Mouse (Mus musculus) midbrain, embryonic 10.5 days (tissue): Measurements from ENCODE around the gene Myl12a. TPM values are rescaled to one million over a fixed set of nuclear protein-coding genes. Genes with fewer than 3 reads are reported as not detected.

Experiments used
- DNase-seq: peaks from one replicate; pipeline ENCODE4 v3.0.0-alpha.2; 2017; ENCODE audit warnings: low spot score
- H3K27ac ChIP-seq: fragments of 300-500 bp; sonication (generic); replicated peaks from 2 replicates; pipeline ENCODE4 v1.5.1; 2016; ENCODE audit warnings: mild to moderate bottlenecking
- H3K27me3 ChIP-seq: fragments of 300-500 bp; sonication (generic); 2 replicates; pipeline ENCODE4 v1.6.1; 2016; ENCODE audit warnings: low read depth, mild to moderate bottlenecking; ENCODE audit not compliant: poor library complexity, severe bottlenecking
- H3K36me3 ChIP-seq: fragments of 300-500 bp; sonication (generic); 2 replicates; pipeline ENCODE4 v1.6.1; 2016; ENCODE audit warnings: mild to moderate bottlenecking, moderate library complexity
- H3K4me1 ChIP-seq: fragments of 300-500 bp; sonication (generic); 2 replicates; pipeline ENCODE4 v1.6.1; 2016
- H3K4me3 ChIP-seq: fragments of 300-500 bp; sonication (generic); 2 replicates; pipeline ENCODE4 v1.5.1; 2016; ENCODE audit warnings: mild to moderate bottlenecking, moderate library complexity
- H3K9me3 ChIP-seq: fragments of 300-500 bp; sonication (generic); replicated peaks from 2 replicates; pipeline ENCODE4 v1.6.1; 2016; ENCODE audit warnings: mild to moderate bottlenecking
- WGBS: fragments of 180-500 bp; shearing (Covaris S2); methylation state at CpG from one replicate; pipeline ENCODE4 v1.1.7; 2016; 5-methylcytosine and 5-hydroxymethylcytosine counted together
- polyA plus RNA-seq: library from polyadenylated mRNA; unstranded; fragments of >200 nt; fragmentation: Nextera tagmentation; extraction: Ambion mirVana; gene quantifications from 2 replicates; pipeline ENCODE4 v1.2.1, GENCODE M21; 2016

Gene Myl12a
- polyA plus RNA-seq, 1 experiment from 2014 or later: 403 TPM

DNA sequence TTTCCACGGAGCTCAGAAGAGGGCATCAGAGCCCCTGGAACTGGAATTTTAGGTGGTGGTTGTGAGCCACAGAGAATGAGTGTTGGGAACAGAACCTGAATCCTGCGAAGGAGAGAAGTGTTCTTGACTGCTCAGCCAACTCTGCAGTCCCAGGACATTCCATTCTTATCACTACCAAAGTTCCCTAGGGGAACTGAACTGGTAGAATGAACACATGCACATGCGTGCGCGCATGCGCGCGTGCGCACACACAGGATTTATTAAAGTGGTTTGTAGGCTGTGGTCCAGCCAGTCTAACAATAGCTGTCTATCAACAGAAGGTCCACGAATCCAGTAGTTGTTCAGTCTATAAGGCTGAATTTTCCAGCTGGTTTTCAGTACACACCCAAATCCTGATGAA lies 21.4 kb upstream of the Myl12a start:
- Histone ChIP-seq H3K27ac (no peak overlapping the region), H3K36me3 (no peaks in the 10 kb centered on the region), H3K4me3 (no peak overlapping the region), H3K4me1 (peaks cover 12% of the 10 kb centered on the region), H3K27me3 (no peaks in the 10 kb centered on the region), H3K9me3 (no peaks in the 10 kb centered on the region)
- no peak for DNase-seq
- WGBS: 94% methylated on average over 10 of the region's 10 CpGs

DNA sequence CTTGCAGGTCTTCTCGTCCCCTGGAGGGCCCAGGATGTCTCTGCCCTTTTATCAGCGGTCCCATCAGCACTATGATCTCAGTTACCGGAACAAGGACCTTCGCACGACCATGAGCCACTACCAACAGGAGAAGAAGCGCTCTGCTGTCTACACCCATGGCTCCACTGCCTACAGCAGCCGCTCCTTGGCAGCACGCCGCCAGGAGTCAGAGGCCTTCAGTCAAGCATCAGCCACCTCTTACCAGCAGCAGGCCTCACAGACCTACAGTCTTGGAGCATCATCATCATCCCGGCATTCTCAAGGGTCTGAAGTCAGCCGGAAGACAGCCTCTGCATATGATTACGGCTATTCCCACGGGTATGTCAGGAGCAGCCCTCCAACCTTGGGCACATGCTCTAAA lies 20.2 kb upstream of the Myl12a start:
- WGBS: 93% methylated on average over 13 of the region's 13 CpGs
- Histone ChIP-seq H3K9me3 (no peaks in the 10 kb centered on the region), H3K27me3 (no peaks in the 10 kb centered on the region), H3K4me3 (no peak overlapping the region), H3K27ac (no peak overlapping the region), H3K36me3 (no peaks in the 10 kb centered on the region), H3K4me1 (peaks cover 14% of the 10 kb centered on the region)
- no peak for DNase-seq

DNA sequence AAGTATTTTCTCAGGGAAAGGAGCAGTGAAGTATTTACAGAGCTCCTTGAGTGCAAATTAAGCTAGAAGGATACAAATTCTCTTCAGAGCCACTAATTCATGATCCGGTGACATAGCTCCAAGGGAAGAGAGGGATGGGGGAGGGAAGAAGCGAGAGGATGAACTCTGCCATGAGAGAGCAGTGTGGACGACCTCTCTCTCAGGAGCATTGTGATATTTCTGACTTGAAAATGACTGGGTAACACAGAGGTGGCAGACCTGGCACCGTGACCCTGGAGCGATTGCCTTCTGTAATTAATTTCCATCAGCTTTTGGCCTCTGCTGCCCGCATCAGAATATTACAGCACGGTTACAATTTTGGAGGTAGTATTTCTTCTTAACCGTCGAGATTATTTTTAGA lies 17.2 kb upstream of the Myl12a start:
- WGBS: 69% methylated on average over 9 of the region's 9 CpGs
- H3K27ac ChIP-seq: no peak overlapping the region

DNA sequence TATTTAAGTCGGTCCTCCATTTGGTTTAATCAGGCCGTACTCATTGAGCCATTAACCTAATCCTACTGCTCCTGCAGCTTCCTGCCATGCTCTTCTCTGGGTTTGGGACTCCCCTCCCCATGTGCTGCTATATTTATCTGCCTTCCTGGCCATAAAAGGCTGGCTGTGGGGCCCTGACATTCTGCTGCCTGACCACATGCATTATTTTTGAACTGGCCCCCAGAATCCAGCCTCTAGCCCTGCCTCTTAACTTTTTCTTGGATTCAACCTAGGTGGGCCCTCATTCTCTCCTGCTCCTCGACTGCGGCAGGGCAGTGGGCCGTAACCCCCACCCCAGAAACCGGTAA lies 16.6 kb upstream of the Myl12a start:
- H3K36me3 ChIP-seq: no peaks in the 10 kb centered on the region
- H3K27ac ChIP-seq: peak overlapping the region; percentile 43; the same call in 1 of the 2 replicates
- no peaks in the 10 kb centered on the region for H3K27me3 ChIP-seq
- peaks cover 22% of the 10 kb centered on the region for H3K4me1 ChIP-seq
- no peak overlapping the region for H3K4me3 ChIP-seq
- no peaks in the 10 kb centered on the region for H3K9me3 ChIP-seq
- WGBS: 33% methylated on average over 6 of the region's 6 CpGs
- DNase-seq: no peak

More for the DNA sequence above, 17.2 kb upstream of the Myl12a start:
- Histone ChIP-seq H3K27me3 (no peaks in the 10 kb centered on the region), H3K4me3 (no peak overlapping the region), H3K36me3 (no peaks in the 10 kb centered on the region), H3K4me1 (peaks cover 18% of the 10 kb centered on the region), H3K9me3 (no peaks in the 10 kb centered on the region)
- DNase-seq: no peak

DNA sequence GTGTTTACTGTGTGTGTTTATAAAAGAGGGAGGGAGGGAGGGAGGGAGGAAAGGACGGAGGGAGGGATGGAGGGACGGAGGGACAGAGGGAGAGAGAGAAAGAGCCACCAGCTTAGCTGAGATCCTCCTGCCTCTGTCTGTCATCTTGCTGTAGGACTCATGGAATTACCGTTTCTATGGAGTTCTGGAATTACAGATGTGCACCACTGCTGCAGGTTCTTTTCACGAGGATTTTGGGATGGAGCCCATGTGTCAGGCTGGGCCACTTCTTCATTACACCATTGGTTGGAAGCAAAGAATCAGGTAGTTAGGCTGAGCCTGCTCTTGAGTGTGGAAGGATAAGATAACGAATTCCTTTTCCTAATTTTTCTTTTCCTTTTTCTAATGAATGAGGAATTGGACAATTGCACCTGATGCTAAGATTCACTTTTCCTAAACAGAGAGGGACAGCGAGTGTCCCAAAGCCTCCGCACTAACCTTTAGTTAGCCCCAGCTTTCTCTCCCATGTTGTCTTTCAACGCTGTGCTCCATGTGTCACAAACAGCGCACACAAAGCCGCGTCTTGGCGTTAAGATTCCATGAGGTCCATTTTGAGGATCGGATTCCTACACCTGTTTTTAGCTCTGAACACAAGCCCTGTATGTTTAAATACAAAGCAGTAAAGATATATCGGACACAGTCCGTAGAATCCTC lies 16.1 kb upstream of the Myl12a start:
- Histone ChIP-seq H3K4me1 (peaks cover 22% of the 10 kb centered on the region), H3K36me3 (no peaks in the 10 kb centered on the region), H3K27ac (no peak overlapping the region), H3K9me3 (no peaks in the 10 kb centered on the region), H3K4me3 (no peak overlapping the region), H3K27me3 (no peaks in the 10 kb centered on the region)
- WGBS: 85% methylated on average over 15 of the region's 15 CpGs
- DNase-seq: no peak

DNA sequence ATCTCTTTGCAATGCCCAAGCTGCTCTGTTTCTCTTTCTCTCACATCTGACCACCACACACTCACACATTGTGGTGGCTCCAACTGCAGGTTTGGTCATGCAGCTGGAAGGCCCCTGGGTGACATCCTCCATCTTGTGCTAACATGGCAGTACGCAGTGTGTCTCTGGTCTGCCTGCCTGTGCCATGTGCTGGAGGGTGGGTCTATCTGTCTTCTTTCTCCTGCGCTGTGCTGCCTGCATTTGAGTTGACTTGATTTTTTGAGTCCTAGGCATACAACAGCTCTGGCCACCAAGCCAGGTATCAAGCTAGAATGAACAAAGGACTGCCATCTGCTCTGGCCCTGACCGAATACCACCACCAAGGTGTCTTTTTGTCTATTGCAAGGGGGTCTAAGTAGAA lies 15.5 kb upstream of the Myl12a start:
- Histone ChIP-seq H3K27me3 (no peaks in the 10 kb centered on the region), H3K4me3 (no peak overlapping the region), H3K36me3 (no peaks in the 10 kb centered on the region), H3K9me3 (no peaks in the 10 kb centered on the region), H3K27ac (no peak overlapping the region), H3K4me1 (peaks cover 22% of the 10 kb centered on the region)
- 97% methylated on average over 3 of the region's 3 CpGs for WGBS
- DNase-seq: no peak

DNA sequence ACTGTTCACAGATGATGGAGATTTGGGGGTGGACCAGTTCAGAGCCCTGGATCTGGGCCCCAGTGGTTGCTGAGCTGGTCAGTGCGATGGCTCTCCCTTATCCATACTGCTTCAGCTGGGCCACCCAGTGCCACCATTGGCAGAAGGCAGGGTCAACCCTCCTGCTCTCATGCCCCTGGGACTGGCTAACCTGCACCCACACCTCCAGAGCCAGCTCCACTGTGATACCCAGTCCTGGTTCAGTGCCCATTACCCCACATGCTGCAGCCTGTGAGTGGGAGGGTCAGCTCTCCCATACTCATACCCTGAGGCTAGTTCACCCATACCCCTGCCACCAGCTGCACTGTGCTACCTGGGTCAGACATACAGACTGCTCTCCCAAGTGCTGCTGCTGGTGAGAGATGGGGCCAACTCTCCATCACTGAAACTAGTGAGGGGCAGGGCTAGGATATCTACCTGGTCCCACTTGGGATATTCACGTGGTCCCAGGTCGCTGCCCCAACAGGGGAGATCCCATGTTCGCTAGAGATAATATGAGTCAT lies 14.8 kb upstream of the Myl12a start:
- no peak overlapping the region for H3K27ac ChIP-seq
- peaks cover 20% of the 10 kb centered on the region for H3K4me1 ChIP-seq
- H3K4me3 ChIP-seq: no peak overlapping the region
- no peaks in the 10 kb centered on the region for H3K9me3 ChIP-seq
- no peak for DNase-seq
- WGBS: 92% methylated on average over 4 of the region's 4 CpGs
- H3K36me3 ChIP-seq: no peaks in the 10 kb centered on the region
- H3K27me3 ChIP-seq: no peaks in the 10 kb centered on the region

DNA sequence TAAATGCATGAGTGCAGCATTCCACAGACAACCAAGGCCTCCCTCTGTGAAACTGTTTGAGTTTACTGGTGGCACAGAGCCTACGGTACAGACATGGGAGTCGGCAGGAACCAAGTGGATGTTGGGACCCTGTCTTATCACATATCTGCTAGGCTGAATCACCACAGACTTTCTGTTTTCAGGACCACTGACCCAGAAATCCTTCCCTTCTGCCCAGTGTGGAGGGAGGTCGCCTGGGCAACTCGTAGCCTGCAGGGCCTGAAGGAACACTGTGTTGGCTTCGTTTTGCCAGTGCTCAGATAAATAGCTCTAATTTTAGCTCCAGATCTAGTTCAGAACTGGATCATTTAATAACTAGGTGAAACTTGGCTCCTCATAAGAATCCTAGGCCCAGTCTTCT lies 12.2 kb upstream of the Myl12a start:
- Histone ChIP-seq H3K27ac (0 out of 2 replicates have a peak overlapping the region, but pooled peaks have one; percentile 17), H3K9me3 (no peaks in the 10 kb centered on the region), H3K27me3 (no peaks in the 10 kb centered on the region), H3K4me3 (no peak overlapping the region), H3K36me3 (no peaks in the 10 kb centered on the region), H3K4me1 (peaks cover 18% of the 10 kb centered on the region)
- DNase-seq: no peak
- WGBS: 43% methylated on average over 5 of the region's 5 CpGs

DNA sequence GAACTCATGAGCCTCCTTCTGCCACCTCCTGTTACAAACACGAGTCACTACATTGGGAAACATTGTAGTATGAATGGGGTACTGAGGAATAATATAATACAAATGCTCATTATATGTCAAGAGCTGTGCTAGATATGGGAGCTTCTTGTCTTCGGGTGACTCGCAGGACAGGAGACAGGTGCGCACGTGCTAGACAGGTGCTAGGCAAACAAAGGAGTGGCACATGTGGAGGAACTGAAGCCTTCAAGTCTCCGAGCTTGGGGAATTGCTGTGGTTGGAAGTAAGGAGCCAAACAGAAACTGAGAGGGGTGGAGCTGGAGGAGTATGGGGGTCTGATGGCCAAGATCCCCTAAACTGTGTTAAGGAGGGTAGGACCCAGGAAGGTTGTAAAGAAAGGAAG lies 10.4 kb upstream of the Myl12a start:
- Histone ChIP-seq H3K4me1 (peaks cover 8% of the 10 kb centered on the region), H3K27me3 (no peaks in the 10 kb centered on the region), H3K4me3 (no peak overlapping the region), H3K36me3 (no peaks in the 10 kb centered on the region), H3K9me3 (no peaks in the 10 kb centered on the region), H3K27ac (no peak overlapping the region)
- 93% methylated on average over 6 of the region's 6 CpGs for WGBS
- no peak for DNase-seq

DNA sequence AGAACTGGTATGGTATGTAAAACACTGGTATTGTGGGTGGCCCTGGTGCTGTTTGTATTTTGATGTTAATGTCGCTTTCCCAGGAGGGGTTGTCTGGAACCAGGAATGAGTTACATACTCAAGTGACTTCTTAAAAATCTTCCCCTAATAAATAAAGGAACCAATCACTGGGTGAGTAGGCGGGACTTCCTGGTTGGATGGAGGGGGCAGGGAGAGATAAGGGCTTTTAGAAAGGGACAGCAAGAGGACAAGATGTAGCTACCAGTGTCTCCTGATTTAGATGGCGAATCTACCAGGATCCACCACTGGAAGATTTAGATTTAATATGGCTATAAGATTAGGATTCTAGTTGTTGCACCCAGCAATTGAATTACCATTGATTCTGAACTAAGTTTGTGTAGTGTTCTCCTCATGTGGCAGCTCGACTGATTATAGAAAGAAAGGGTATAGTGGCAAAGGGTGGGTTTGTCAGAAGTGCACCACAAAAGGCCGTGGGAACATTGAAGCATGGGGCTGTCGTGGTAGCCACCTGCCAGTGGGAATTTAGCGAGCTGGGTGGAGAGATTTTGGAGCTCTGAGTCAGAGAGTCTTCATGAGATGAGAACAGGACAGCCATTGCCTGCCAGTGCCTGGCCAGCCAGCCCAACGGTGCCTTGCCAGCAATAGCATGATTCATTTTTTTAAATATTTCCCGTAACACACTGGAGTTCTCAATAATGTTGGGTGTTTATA lies 9.4 kb upstream of the Myl12a start:
- Histone ChIP-seq H3K9me3 (no peaks in the 10 kb centered on the region), H3K27me3 (no peaks in the 10 kb centered on the region), H3K36me3 (no peaks in the 10 kb centered on the region), H3K4me1 (peaks cover 8% of the 10 kb centered on the region), H3K27ac (no peak overlapping the region), H3K4me3 (no peak overlapping the region)
- WGBS: 89% methylated on average over 9 of the region's 9 CpGs
- no peak for DNase-seq

DNA sequence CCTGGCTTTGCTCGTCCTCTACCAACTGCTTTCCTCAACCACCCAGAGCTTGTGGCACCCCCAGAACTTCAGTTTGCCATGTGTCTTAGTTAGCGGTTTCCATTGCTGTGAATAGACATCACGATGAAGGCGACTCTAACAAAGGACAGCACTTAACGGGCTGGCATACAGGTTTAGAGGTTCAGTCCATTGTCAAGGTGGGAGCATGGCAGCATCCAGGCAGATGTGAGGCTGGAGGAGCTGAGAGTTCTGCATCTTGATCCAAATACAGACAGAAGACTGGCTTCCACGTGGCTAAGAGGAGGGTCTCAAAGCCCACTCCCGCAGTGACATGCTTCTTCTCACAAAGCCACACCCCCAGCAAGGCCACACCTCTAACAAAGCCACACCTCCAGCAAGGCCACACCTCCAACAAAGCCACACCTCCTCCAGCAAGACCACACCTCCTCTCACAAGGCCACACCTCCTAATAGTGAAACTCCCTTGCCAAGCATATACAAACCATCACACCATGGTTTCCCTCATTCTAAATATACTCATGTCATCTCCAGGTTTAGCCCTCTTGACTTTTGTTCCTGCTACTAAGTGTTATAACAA lies 8.1 kb upstream of the Myl12a start:
- 54% methylated on average over 7 of the region's 7 CpGs for WGBS
- DNase-seq: no peak

DNA sequence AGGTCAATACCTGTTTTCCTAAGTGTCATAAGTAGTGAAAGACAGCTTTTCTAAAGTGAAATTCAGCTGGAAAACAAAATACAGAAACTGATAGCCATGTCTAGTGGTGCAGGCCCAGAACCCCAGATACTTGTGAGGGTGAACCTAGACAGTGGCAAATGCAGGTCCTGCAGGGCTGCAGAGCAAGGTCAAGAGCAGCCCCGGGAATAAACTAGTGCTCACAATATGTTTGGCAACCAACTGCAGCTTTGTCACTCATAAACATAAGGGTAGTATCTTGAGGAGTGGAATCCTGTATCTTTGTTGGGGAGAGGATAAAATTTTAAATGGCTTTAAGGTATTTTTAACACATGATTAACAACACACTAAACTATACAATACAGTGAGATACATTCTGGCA lies 7.1 kb upstream of the Myl12a start:
- peaks cover 3% of the 10 kb centered on the region for H3K4me1 ChIP-seq
- no peak for DNase-seq
- H3K27ac ChIP-seq: no peak overlapping the region
- H3K36me3 ChIP-seq: no peaks in the 10 kb centered on the region
- H3K4me3 ChIP-seq: no peak overlapping the region
- no peaks in the 10 kb centered on the region for H3K27me3 ChIP-seq
- 82% methylated on average over 1 of the region's 1 CpGs for WGBS
- H3K9me3 ChIP-seq: no peaks in the 10 kb centered on the region

More for the DNA sequence above, 8.1 kb upstream of the Myl12a start:
- Histone ChIP-seq H3K27me3 (no peaks in the 10 kb centered on the region), H3K27ac (no peak overlapping the region), H3K4me1 (peaks cover 8% of the 10 kb centered on the region), H3K9me3 (no peaks in the 10 kb centered on the region), H3K4me3 (no peak overlapping the region), H3K36me3 (no peaks in the 10 kb centered on the region)

DNA sequence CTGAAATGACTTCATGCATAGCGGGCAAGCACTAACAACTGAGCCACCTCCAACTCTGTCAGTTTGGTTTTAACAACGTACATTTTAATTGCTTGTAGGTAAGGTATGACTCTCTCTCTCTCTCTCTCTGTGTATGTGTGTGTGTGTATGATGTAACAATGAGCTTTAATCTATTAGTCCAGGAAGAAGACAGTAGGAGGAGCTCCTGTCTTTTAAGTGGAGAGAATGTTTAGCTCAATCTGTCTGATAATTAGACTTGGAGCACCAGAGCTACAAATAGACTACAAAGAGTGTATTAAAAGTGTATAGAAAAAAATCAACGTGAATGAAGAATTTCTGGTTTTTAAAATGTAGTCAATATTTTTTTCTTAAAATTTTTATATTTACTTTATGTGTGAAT lies 6.0 kb upstream of the Myl12a start:
- Histone ChIP-seq H3K27ac (no peak overlapping the region), H3K36me3 (no peaks in the 10 kb centered on the region), H3K27me3 (no peaks in the 10 kb centered on the region), H3K9me3 (no peaks in the 10 kb centered on the region), H3K4me3 (no peak overlapping the region), H3K4me1 (peaks cover under 1% of the 10 kb centered on the region)
- DNase-seq: no peak
- 87% methylated on average over 3 of the region's 3 CpGs for WGBS
